Mouse (Mus musculus) stomach, embryonic 15.5 days (tissue): Measurements from ENCODE around the gene Gm20388. TPM values are rescaled to one million over a fixed set of nuclear protein-coding genes. Genes with fewer than 3 reads are reported as not detected.
"Not testable (repeated sequence)": the region's sequence is repeated elsewhere in the genome, so short reads cannot be mapped to it uniquely, and the experiment has no call there.

Source experiments
- ATAC-seq: fragments of 200-750 bp; cut with Nextera tagmentation; 2 replicates; pipeline ENCODE4 v1.8.0; 2017; ENCODE audit warnings: low read depth, moderate number of reproducible peaks, moderate TSS enrichment; ENCODE audit not compliant: insufficient read depth, low FRiP score
- H3K27ac ChIP-seq: fragments of 300-500 bp; sonication (generic); 2 replicates; pipeline ENCODE4 v1.5.1; 2015; ENCODE audit warnings: mild to moderate bottlenecking, inconsistent platforms
- H3K27me3 ChIP-seq: fragments of 300-500 bp; sonication (generic); replicated peaks from 2 replicates; pipeline ENCODE4 v1.6.1; 2015; ENCODE audit warnings: inconsistent platforms
- H3K36me3 ChIP-seq: fragments of 300-500 bp; sonication (generic); 2 replicates; pipeline ENCODE4 v1.6.1; 2015; ENCODE audit warnings: inconsistent platforms
- H3K4me1 ChIP-seq: fragments of 300-500 bp; sonication (generic); 2 replicates; pipeline ENCODE4 v1.6.1; 2015; ENCODE audit warnings: inconsistent platforms
- H3K4me2 ChIP-seq: fragments of 300-500 bp; sonication (generic); 2 replicates; pipeline ENCODE4 v1.6.1; 2015; ENCODE audit warnings: mild to moderate bottlenecking, inconsistent platforms
- H3K4me3 ChIP-seq: fragments of 300-500 bp; sonication (generic); replicated peaks from 2 replicates; pipeline ENCODE4 v1.5.1; 2015; ENCODE audit warnings: inconsistent platforms
- H3K9ac ChIP-seq: fragments of 300-500 bp; sonication (generic); 2 replicates; pipeline ENCODE4 v1.6.1; 2015; ENCODE audit warnings: inconsistent platforms
- H3K9me3 ChIP-seq: fragments of 300-500 bp; sonication (generic); 2 replicates; pipeline ENCODE4 v1.6.1; 2016; ENCODE audit warnings: inconsistent platforms
- WGBS: fragments of 180-500 bp; shearing (Covaris S2); methylation state at CpG from one replicate; pipeline ENCODE4 v1.1.7; 2015; 5-methylcytosine and 5-hydroxymethylcytosine counted together
- polyA plus RNA-seq: library from polyadenylated mRNA; unstranded; fragments of >200 nt; fragmentation: Nextera tagmentation; extraction: Ambion mirVana; gene quantifications from 2 replicates; pipeline ENCODE4 v1.2.1, GENCODE M21; 2015

Gm20388 gene
- polyA plus RNA-seq, 1 experiment from 2014 or later: not detected

GRCm38 (mm10) chr8:121301978-121302649 is 1391.5 kb downstream of the Gm20388 start:
- ATAC-seq: no peak
- WGBS: 37% methylated on average over 10 of the region's 10 CpGs
- Histone ChIP-seq H3K4me2 (peak overlapping the region; percentile 40), H3K27me3 (no peaks in the 10 kb centered on the region), H3K9ac (no peak overlapping the region), H3K9me3 (no peaks in the 10 kb centered on the region), H3K4me3 (no peak overlapping the region), H3K36me3 (no peaks in the 10 kb centered on the region), H3K4me1 (peaks cover 21% of the 10 kb centered on the region), H3K27ac (peak overlapping the region; percentile 86)

- H3K4me3 ChIP-seq: no peak overlapping the region
- no peak overlapping the region for H3K4me2 ChIP-seq
- WGBS: 82% methylated on average over 7 of the region's 7 CpGs
- no peak overlapping the region for H3K9ac ChIP-seq
- H3K27me3 ChIP-seq: no peaks in the 10 kb centered on the region
- no peaks in the 10 kb centered on the region for H3K36me3 ChIP-seq
- H3K9me3 ChIP-seq: no peaks in the 10 kb centered on the region
- peaks cover 11% of the 10 kb centered on the region for H3K4me1 ChIP-seq
- no peak overlapping the region for H3K27ac ChIP-seq
- no peak for ATAC-seq
These were observed 1397.1 kb downstream of the Gm20388 start for GRCm38 (mm10) chr8:121307723-121308122.

GRCm38 (mm10) chr8:121310976-121311819 is 1400.6 kb downstream of the Gm20388 start:
- Histone ChIP-seq H3K36me3 (no peaks in the 10 kb centered on the region), H3K27ac (no peak overlapping the region), H3K4me1 (peaks cover 18% of the 10 kb centered on the region), H3K9me3 (no peaks in the 10 kb centered on the region), H3K4me3 (no peak overlapping the region), H3K27me3 (no peaks in the 10 kb centered on the region), H3K9ac (no peak overlapping the region), H3K4me2 (peak overlapping the region; percentile 22)
- no peak for ATAC-seq
- WGBS: 20% methylated on average over 25 of the region's 25 CpGs

GRCm38 (mm10) chr8:121313458-121313857 is 1402.8 kb downstream of the Gm20388 start:
- Histone ChIP-seq H3K9ac (no peak overlapping the region), H3K4me1 (peaks cover 18% of the 10 kb centered on the region), H3K9me3 (no peaks in the 10 kb centered on the region), H3K27me3 (no peaks in the 10 kb centered on the region), H3K36me3 (no peaks in the 10 kb centered on the region), H3K4me2 (no peak overlapping the region), H3K27ac (no peak overlapping the region), H3K4me3 (no peak overlapping the region)
- ATAC-seq: no peak
- 56% methylated on average over 6 of the region's 6 CpGs for WGBS

GRCm38 (mm10) chr8:121314036-121314435 is 1403.4 kb downstream of the Gm20388 start:
- ATAC-seq: no peak
- Histone ChIP-seq H3K36me3 (no peaks in the 10 kb centered on the region), H3K27ac (no peak overlapping the region), H3K4me2 (no peak overlapping the region), H3K27me3 (no peaks in the 10 kb centered on the region), H3K4me1 (peaks cover 18% of the 10 kb centered on the region), H3K9ac (no peak overlapping the region), H3K4me3 (no peak overlapping the region), H3K9me3 (no peaks in the 10 kb centered on the region)
- WGBS: 69% methylated on average over 5 of the region's 5 CpGs

GRCm38 (mm10) chr8:121315569-121315968 is 1404.9 kb downstream of the Gm20388 start:
- WGBS: 33% methylated on average over 3 of the region's 3 CpGs
- Histone ChIP-seq H3K9ac (no peak overlapping the region), H3K9me3 (no peaks in the 10 kb centered on the region), H3K27ac (no peak overlapping the region), H3K4me1 (peaks cover 17% of the 10 kb centered on the region), H3K27me3 (no peaks in the 10 kb centered on the region), H3K4me3 (no peak overlapping the region), H3K36me3 (no peaks in the 10 kb centered on the region), H3K4me2 (no peak overlapping the region)
- ATAC-seq: no peak

- H3K9me3 ChIP-seq: no peaks in the 10 kb centered on the region
- H3K4me1 ChIP-seq: peaks cover 14% of the 10 kb centered on the region
- no peak overlapping the region for H3K4me3 ChIP-seq
- H3K36me3 ChIP-seq: no peaks in the 10 kb centered on the region
- H3K4me2 ChIP-seq: no peak overlapping the region
- WGBS: 20% methylated on average over 18 of the region's 18 CpGs
- no peak overlapping the region for H3K9ac ChIP-seq
- H3K27ac ChIP-seq: no peak overlapping the region
- ATAC-seq: no peak; the same call in 1 of the 2 replicates
- H3K27me3 ChIP-seq: no peaks in the 10 kb centered on the region
These were observed 1405.4 kb downstream of the Gm20388 start for GRCm38 (mm10) chr8:121316009-121316408.

- not testable (repeated sequence) for H3K27me3 ChIP-seq, H3K9me3 ChIP-seq, H3K4me1 ChIP-seq, H3K36me3 ChIP-seq, ATAC-seq, H3K4me3 ChIP-seq, H3K4me2 ChIP-seq, H3K27ac ChIP-seq, H3K9ac ChIP-seq
- WGBS: 51% methylated on average over 7 of the region's 19 CpGs
These were observed 1408.1 kb downstream of the Gm20388 start for GRCm38 (mm10) chr8:121318756-121319155.

- peaks cover 7% of the 10 kb centered on the region; the same call in 1 of the 2 replicates for H3K4me1 ChIP-seq
- H3K4me2 ChIP-seq: no peak overlapping the region
- no peak overlapping the region for H3K4me3 ChIP-seq
- H3K9me3 ChIP-seq: no peaks in the 10 kb centered on the region
- 57% methylated on average over 5 of the region's 5 CpGs for WGBS
- H3K27ac ChIP-seq: no peak overlapping the region
- no peaks in the 10 kb centered on the region for H3K36me3 ChIP-seq
- no peak overlapping the region for H3K9ac ChIP-seq
- ATAC-seq: no peak
- H3K27me3 ChIP-seq: no peaks in the 10 kb centered on the region
These were observed 1408.8 kb downstream of the Gm20388 start for GRCm38 (mm10) chr8:121319491-121319890.

- peaks cover 5% of the 10 kb centered on the region; the same call in 1 of the 2 replicates for H3K4me1 ChIP-seq
- H3K4me2 ChIP-seq: no peak overlapping the region
- H3K36me3 ChIP-seq: no peaks in the 10 kb centered on the region
- WGBS: 39% methylated on average over 18 of the region's 18 CpGs
- no peak overlapping the region for H3K4me3 ChIP-seq
- H3K9ac ChIP-seq: no peak overlapping the region
- ATAC-seq: peak; percentile 61; the same call in 1 of the 2 replicates
- H3K27me3 ChIP-seq: no peaks in the 10 kb centered on the region
- no peaks in the 10 kb centered on the region for H3K9me3 ChIP-seq
- H3K27ac ChIP-seq: peak overlapping the region; percentile 55; the same call in 1 of the 2 replicates
These were observed 1415.7 kb downstream of the Gm20388 start for GRCm38 (mm10) chr8:121326164-121326910.

GRCm38 (mm10) chr8:121332436-121332835 is 1421.8 kb downstream of the Gm20388 start:
- Histone ChIP-seq H3K9me3 (no peaks in the 10 kb centered on the region), H3K4me2 (no peak overlapping the region), H3K4me1 (peaks cover 19% of the 10 kb centered on the region), H3K36me3 (no peaks in the 10 kb centered on the region), H3K9ac (no peak overlapping the region), H3K4me3 (no peak overlapping the region), H3K27me3 (no peaks in the 10 kb centered on the region), H3K27ac (no peak overlapping the region)
- 28% methylated on average over 8 of the region's 8 CpGs for WGBS
- no peak for ATAC-seq
